Mouse (Mus musculus): Measurements from ENCODE around the gene Nnat. TPM values are rescaled to one million over a fixed set of nuclear protein-coding genes. Genes with fewer than 3 reads are reported as not detected.
A peak's percentile ranks its signal among the peaks of the same experiment; 100 is the strongest.

Gene Nnat
- polyA plus RNA-seq, 1 experiment from 2014 or later: 2,294 TPM

DNA sequence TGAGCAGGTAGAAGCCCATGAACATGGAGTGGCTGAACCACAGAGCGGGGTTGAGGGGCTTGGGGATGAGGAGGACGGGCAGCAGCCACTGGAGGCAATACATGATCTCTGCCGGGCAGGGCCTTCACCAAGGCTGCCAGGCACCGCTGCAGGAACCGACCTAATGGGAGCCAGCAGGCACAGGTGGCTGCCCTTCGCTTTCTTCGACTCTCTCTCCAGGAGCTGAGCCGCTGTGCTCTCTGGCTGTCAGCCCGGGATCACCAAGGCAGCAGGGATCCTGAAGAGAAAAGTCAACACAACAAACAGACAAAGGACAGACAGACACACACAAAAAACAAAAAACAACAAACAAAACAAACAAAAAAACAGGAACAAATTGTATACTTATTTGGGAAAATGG lies 1.8 kb upstream of the Nnat start:
- Histone ChIP-seq H3K4me1 (peaks cover 82% of the 10 kb centered on the region), H3K9me3 (peaks cover 56% of the 10 kb centered on the region), H3K4me3 (no peak overlapping the region), H3K36me3 (replicated peaks) (peaks cover 78% of the 10 kb centered on the region), H3K27ac (replicated peaks) (peak overlapping the region; percentile 63), H3K27me3 (replicated peaks; ENCODE audit: low read depth, poor library complexity, severe bottlenecking) (no peaks in the 10 kb centered on the region)
- WGBS: 71% methylated on average over 9 of the region's 9 CpGs
- DNase-seq (ENCODE audit: low spot score): no peak

DNA sequence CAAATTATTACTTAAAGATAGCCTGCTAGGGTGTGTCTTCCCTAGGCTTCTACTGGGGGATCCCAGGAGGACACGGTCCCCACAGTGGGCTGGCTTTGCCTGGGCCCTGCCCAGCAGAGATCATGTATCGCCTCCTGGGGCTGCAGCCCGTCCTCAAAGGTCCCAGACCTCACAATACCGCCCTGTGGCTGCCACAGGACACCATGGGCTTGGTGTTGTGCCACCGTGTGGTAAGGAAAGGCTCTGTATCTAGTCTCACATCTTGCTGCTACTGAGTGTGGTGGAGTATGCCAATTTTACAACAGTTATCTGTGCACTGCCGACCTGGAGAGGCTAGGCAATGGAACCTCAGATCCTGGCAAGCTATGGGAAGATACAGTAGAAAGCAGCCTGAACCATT lies 1.4 kb upstream of the Nnat start:
- peak; percentile 46 for DNase-seq (ENCODE audit: low spot score)
- peaks cover 57% of the 10 kb centered on the region for H3K9me3 ChIP-seq
- 0 out of 2 replicates have a peak overlapping the region, but pooled peaks have one; percentile 6 for H3K4me3 ChIP-seq
- H3K27ac ChIP-seq (replicated peaks): peak overlapping the region; percentile 52; the same call in 1 of the 2 replicates
- peaks cover 83% of the 10 kb centered on the region for H3K36me3 ChIP-seq (replicated peaks)
- H3K27me3 ChIP-seq (replicated peaks; ENCODE audit: low read depth, poor library complexity, severe bottlenecking): no peaks in the 10 kb centered on the region
- H3K4me1 ChIP-seq: peaks cover 82% of the 10 kb centered on the region
- WGBS: 48% methylated on average over 6 of the region's 6 CpGs

DNA sequence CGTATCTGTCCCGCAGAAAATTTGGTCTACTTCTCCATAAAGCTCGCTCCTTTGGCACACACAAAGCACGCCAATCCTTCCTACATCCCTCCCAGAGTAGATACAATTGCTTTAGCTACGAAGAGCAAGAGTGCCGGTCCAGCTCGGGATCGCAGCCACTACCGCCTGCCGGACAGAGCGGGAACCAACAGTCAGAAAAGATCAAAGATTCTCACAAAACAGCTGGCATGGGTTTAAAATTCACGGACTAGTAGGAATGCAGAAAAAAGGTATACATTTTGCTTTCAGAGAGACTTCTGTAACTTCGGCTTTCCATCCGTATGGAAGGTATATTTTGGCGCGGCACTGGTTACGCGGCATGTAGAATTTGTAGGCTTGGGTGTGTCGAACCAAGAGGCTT lies 438 bp upstream of the Nnat start:
- Histone ChIP-seq H3K4me3 (peak overlapping the region; percentile 68), H3K27me3 (replicated peaks; ENCODE audit: low read depth, poor library complexity, severe bottlenecking) (no peaks in the 10 kb centered on the region), H3K36me3 (replicated peaks) (peaks cover 89% of the 10 kb centered on the region), H3K4me1 (peaks cover 82% of the 10 kb centered on the region), H3K27ac (replicated peaks) (peak overlapping the region; percentile 91), H3K9me3 (peaks cover 57% of the 10 kb centered on the region)
- DNase-seq (ENCODE audit: low spot score): peak; percentile 60
- WGBS: 52% methylated on average over 19 of the region's 19 CpGs

DNA sequence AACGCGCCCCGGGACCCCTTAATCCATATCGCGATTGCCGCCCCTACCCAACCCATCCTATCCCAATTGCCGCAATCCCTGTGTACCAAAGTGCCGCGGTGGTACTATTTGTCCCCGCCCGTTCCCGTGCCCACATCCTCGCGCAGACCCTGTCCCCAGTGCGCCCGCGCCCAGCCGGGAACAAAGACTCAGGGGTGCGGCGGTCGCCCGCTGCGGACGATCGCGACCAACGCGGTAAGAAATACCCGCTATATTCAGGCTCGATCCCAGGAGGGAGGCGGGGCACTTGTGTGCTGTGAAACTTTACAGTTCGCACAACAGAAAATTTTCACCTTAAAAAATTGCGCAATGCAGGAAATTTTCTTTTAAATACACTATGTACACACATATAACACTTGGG lies 424 bp downstream of the Nnat start:
- Histone ChIP-seq H3K27ac (replicated peaks) (peak overlapping the region; percentile 91), H3K4me3 (peak overlapping the region; percentile 68), H3K36me3 (replicated peaks) (peaks cover 89% of the 10 kb centered on the region), H3K27me3 (replicated peaks; ENCODE audit: low read depth, poor library complexity, severe bottlenecking) (no peaks in the 10 kb centered on the region), H3K9me3 (peaks cover 57% of the 10 kb centered on the region), H3K4me1 (peaks cover 82% of the 10 kb centered on the region)
- no peak for DNase-seq (ENCODE audit: low spot score)
- WGBS: 63% methylated on average over 33 of the region's 33 CpGs

DNA sequence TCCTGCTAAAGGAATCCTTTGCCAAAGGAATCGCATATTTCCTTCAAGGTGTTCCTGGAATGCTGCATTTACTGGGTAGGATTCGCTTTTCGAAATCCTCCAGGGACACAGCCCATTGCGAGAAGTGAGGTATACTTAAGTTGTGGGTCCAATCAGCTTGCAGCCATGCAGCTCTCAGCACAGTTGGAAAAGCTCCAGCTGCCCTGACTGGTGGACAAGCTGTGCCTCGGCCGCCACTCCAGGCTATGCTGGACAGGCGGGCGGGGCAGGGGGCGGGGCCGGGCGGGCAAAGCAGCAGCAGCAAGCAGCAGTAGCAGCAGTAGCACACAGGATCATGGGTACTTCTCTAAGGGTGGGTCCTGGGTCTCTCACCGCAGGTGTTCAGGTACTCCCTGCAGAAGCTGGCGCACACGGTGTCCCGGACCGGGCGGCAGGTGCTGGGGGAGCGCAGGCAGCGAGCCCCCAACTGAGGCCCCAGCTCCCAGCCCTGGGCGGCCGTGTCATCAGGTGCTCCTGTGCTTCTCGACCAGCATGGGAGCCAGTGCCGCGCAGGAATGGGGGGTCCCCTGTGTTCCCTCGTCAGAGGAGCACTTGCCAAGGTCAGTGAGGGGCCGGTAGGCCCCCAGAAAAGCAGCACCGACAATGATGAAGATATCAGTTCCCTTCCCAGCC lies 1.4 kb downstream of the Nnat start:
- Histone ChIP-seq H3K36me3 (replicated peaks) (peaks cover 81% of the 10 kb centered on the region), H3K4me1 (peaks cover 76% of the 10 kb centered on the region)

DNA sequence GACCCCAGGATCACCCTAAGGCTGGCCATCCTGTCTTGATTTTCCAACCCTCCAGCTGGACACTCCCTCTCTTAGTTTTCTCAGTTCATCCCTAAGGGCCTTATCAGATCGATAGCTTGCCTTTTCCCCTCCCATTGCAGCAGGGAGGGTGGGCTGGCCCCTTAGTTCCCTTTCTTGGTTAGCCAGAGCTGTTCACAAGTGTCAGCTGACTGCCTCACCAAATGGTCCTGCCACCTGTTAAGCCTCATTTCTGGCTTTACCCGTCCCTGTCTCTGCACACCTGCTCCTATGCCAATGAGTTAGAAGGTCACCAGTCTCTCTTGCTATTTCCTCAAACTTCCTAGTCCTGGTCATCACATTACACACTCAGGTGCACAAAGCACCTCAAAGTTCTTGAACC lies 3.2 kb downstream of the Nnat start:
- Histone ChIP-seq H3K27me3 (replicated peaks; ENCODE audit: low read depth, poor library complexity, severe bottlenecking) (no peaks in the 10 kb centered on the region), H3K27ac (replicated peaks) (no peak overlapping the region), H3K4me3 (peak overlapping the region; percentile 68; the same call in 1 of the 2 replicates), H3K36me3 (replicated peaks) (peaks cover 64% of the 10 kb centered on the region), H3K9me3 (peaks cover 47% of the 10 kb centered on the region), H3K4me1 (peaks cover 71% of the 10 kb centered on the region)
- WGBS: 50% methylated on average over 2 of the region's 2 CpGs
- DNase-seq (ENCODE audit: low spot score): no peak

More for the DNA sequence above, 1.4 kb downstream of the Nnat start:
- Histone ChIP-seq H3K27ac (replicated peaks) (peak overlapping the region; percentile 91), H3K27me3 (replicated peaks; ENCODE audit: low read depth, poor library complexity, severe bottlenecking) (no peaks in the 10 kb centered on the region), H3K4me3 (peak overlapping the region; percentile 68), H3K9me3 (peaks cover 57% of the 10 kb centered on the region)
- 50% methylated on average over 27 of the region's 27 CpGs for WGBS
- peak; percentile 86 for DNase-seq (ENCODE audit: low spot score)

DNA sequence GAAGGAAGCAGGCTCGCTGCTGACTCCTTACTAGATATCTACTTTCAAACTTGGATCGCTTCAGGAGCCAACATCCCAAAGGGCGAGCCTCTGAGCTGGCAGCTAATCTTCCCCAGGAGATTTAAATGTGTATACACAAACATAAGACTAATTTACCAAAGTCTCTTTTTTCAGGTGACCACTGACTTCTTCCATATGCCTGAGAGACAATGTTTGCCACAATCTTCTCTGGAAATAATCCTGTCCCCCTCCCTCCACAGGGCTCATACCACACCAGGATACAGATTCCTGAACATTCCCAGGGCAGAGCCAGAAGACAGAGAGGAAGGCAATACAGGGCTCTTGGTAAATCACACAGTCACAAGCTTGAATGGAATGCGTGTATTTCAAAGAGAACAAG lies 4.8 kb downstream of the Nnat start:
- Histone ChIP-seq H3K27me3 (replicated peaks; ENCODE audit: low read depth, poor library complexity, severe bottlenecking) (no peaks in the 10 kb centered on the region), H3K27ac (replicated peaks) (peak overlapping the region; percentile 35), H3K4me1 (peaks cover 65% of the 10 kb centered on the region), H3K4me3 (peak overlapping the region; percentile 87), H3K9me3 (peaks cover 32% of the 10 kb centered on the region), H3K36me3 (replicated peaks) (peaks cover 47% of the 10 kb centered on the region)
- 74% methylated on average over 4 of the region's 4 CpGs for WGBS
- DNase-seq (ENCODE audit: low spot score): no peak

DNA sequence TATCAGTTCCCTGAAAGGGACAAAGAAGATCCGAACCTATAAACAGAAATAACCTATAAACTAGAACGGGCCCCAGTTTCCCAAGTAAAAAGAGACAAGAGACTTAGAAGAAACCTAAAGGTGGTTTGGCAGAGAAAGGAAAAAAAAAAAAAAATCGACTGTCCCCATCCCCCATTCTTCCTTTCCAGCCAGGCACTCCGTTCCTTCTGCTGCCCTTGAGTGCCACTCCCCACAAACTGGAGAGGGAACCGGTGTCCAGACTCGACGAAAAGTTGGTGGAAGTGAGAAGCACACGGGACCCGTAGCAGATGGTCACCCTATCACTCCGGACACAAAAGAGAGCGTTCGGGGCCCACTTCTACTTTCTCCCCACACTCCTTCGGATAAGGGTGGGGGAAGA lies 5.6 kb downstream of the Nnat start:
- H3K27me3 ChIP-seq (replicated peaks; ENCODE audit: low read depth, poor library complexity, severe bottlenecking): no peaks in the 10 kb centered on the region
- DNase-seq (ENCODE audit: low spot score): no peak
- H3K4me3 ChIP-seq: peak overlapping the region; percentile 87
- WGBS: 6% methylated on average over 13 of the region's 13 CpGs
- H3K27ac ChIP-seq (replicated peaks): peak overlapping the region; percentile 98
- H3K36me3 ChIP-seq (replicated peaks): peaks cover 40% of the 10 kb centered on the region
- peaks cover 25% of the 10 kb centered on the region for H3K9me3 ChIP-seq
- H3K4me1 ChIP-seq: peaks cover 65% of the 10 kb centered on the region

DNA sequence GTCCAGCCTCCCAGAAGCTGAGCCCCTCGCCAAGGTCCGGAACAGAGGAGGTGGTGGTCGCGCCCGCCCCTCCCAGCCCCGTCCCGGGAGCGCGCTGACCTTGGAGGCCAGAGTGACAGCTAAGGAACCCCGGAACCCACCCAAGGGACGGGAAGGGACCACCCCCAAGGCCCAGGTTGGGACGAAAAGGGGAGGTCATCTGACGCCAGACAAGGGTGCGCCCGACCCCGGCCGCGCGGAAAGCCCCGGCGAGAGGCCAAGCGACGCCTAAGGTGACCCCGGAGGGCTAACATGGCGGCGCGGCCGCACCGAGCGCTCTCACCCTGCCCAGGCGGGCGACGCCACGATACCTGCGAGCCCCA lies 6.0 kb downstream of the Nnat start:
- peaks cover 38% of the 10 kb centered on the region for H3K36me3 ChIP-seq (replicated peaks)
- peak overlapping the region; percentile 87 for H3K4me3 ChIP-seq
- no peaks in the 10 kb centered on the region for H3K27me3 ChIP-seq (replicated peaks; ENCODE audit: low read depth, poor library complexity, severe bottlenecking)
- no peak for DNase-seq (ENCODE audit: low spot score)
- under 1% methylated on average over 35 of the region's 35 CpGs for WGBS
- peak overlapping the region; percentile 98 for H3K27ac ChIP-seq (replicated peaks)
- H3K4me1 ChIP-seq: peaks cover 69% of the 10 kb centered on the region
- peaks cover 23% of the 10 kb centered on the region for H3K9me3 ChIP-seq

DNA sequence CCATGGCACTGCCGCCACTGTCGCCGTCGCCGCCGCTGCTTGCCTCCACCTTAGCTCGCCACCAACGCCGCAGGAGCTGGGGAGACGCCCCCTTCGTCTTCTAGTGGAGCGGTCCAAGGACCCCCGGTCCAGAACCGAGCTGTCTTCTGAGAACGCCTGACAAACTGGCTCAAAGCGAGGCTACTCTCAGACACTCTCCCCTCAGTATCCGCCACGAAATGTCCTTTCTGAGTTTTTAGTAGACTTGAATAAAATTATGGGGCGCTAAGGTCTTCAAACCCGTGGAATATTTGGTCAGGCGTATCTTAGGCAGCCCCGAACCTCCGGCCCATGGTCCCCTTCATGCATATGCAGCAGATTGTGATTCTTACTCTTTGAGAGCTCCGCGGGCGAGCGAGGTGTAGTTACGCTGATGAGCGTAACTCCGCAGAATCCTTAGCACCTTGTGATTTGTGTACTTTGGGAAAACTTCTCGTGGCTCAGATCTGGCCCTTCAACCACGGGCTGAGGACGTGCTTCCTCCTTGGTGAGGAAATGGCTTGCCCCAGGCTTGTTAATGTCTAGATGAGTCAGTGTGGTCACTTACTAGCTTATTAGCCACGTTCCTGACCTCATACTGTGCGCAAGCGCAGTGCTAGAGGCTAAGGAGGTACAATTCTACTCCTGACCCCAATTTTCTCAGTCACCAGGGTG lies 6.5 kb downstream of the Nnat start:
- Histone ChIP-seq H3K4me1 (peaks cover 72% of the 10 kb centered on the region), H3K4me3 (peak overlapping the region; percentile 87), H3K36me3 (replicated peaks) (peaks cover 32% of the 10 kb centered on the region), H3K9me3 (peaks cover 18% of the 10 kb centered on the region), H3K27ac (replicated peaks) (peak overlapping the region; percentile 98), H3K27me3 (replicated peaks; ENCODE audit: low read depth, poor library complexity, severe bottlenecking) (no peaks in the 10 kb centered on the region)
- under 1% methylated on average over 36 of the region's 36 CpGs for WGBS
- peak; percentile 87 for DNase-seq (ENCODE audit: low spot score)

DNA sequence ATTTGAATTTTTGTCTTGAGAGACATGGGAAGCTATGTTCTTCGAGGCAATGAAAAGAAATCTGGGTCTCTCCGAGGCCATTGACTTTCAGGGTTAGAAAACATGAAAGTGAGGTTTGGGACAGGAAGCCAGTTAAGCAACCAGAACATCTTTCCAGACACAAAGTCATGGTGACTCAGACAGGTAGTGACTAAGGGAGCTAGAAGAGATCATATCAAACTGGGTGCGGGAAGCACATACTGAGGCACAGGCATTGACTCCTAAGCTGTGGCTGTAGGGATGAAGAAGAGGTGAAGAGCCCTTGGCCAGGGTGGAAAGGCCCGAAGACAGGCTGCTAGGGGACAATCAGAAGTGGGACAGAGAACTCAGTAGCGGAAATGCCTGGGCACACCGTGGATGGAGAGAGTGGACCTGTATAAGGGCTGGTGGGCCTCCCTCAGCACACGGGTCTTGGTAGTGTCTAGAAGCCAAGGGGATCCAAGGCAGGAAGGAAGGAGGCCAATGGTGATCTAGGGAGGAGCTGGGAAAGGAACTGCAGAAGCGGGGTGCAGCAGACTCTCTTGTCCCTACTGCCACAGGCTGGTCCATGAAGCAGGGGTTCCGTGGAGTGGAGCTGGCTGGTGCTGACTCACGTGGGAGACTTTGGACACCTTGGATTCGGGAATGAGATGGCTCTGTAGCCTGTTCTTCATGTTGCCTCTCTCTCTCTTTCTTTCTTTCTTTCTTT lies 7.5 kb downstream of the Nnat start:
- H3K4me1 ChIP-seq: peaks cover 62% of the 10 kb centered on the region
- peak overlapping the region; percentile 98; the same call in 1 of the 2 replicates for H3K27ac ChIP-seq (replicated peaks)
- no peak for DNase-seq (ENCODE audit: low spot score)
- 86% methylated on average over 11 of the region's 11 CpGs for WGBS
- H3K36me3 ChIP-seq (replicated peaks): peaks cover 22% of the 10 kb centered on the region
- peaks cover 8% of the 10 kb centered on the region; the same call in 1 of the 2 replicates for H3K9me3 ChIP-seq
- peak overlapping the region; percentile 87 for H3K4me3 ChIP-seq
- no peaks in the 10 kb centered on the region for H3K27me3 ChIP-seq (replicated peaks; ENCODE audit: low read depth, poor library complexity, severe bottlenecking)

DNA sequence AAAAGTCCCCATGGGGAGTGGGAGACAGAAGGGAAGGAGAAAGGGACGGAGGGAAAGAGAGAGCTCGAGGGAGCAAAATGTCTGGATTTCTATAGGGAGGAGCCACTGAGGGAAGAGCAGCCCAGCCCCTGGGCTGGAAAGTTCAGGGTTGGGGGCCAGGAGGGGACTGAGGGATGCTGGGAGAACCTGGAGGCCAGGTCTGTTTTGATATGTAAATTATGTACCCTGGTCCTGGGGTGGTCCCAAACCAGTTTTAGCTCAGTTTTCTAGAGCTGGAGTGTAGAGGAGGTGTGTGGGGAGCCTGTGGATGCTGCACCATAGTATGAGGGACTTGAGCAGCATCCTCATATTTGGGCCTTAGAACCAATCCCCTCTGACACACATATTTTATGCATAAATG lies 9.0 kb downstream of the Nnat start:
- no peak overlapping the region for H3K4me3 ChIP-seq
- H3K27ac ChIP-seq (replicated peaks): peak overlapping the region; percentile 57; the same call in 1 of the 2 replicates
- WGBS: 37% methylated on average over 2 of the region's 2 CpGs

More for the DNA sequence above, 9.0 kb downstream of the Nnat start:
- H3K36me3 ChIP-seq (replicated peaks): peaks cover 8% of the 10 kb centered on the region
- H3K4me1 ChIP-seq: peaks cover 48% of the 10 kb centered on the region
- H3K9me3 ChIP-seq: no peaks in the 10 kb centered on the region
- no peaks in the 10 kb centered on the region for H3K27me3 ChIP-seq (replicated peaks; ENCODE audit: low read depth, poor library complexity, severe bottlenecking)
- no peak for DNase-seq (ENCODE audit: low spot score)

Measured in embryonic facial prominence, embryonic 10.5 days (tissue).